ENCODE assay signal across 8 mouse cellular contexts in the genomic region with DNA sequence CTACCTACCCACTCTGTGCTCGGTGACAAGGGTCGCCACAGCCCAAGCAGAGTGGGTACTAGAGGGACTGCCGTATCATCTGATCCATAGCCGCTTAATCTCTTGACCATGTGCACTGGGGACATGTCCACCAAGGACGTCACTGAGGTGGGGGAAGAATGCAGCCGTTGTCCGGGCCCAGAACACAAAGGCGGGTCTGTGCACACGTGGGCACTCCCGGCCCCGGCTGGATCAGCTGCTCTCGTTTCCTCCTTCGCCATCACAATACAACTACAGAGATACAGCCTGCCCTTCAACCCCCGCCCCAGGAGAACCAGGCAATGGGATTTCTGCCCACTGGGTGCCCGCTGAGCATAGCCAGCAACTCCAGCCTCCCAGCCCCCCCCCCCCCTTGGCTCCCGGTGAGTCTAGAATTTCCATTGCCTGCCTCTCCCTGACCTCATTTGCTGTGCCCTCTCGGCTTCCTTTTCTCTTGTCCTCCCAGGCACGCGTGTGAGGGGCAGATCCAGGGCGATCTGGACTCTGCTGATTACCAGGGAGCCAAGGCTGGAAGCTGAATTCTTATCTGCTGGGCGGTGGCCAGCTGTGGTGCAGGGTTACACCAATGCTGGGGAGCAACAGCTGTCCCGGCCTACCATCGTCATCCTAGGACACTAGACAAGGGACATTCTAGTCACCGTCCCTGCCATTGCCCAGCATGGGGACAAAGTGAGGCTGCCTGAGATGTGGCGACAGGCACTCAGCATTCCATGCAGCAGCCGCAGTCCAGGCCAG. TPM values are rescaled to one million over a fixed set of nuclear protein-coding genes. Genes with fewer than 3 reads are reported as not detected.
DNase-seq lines count a peak whose midpoint lies in the region; ATAC-seq and TF ChIP-seq lines count a peak whose summit lies in the region.

No protein-coding gene starts in this region.

- peak; percentile 66; the same call in 1 of the 2 replicates for ATAC-seq in embryonic facial prominence, embryonic 11.5 days (replicated peaks; ENCODE audit: insufficient number of reproducible peaks, low FRiP score, low TSS enrichment, low read depth)
- peak; percentile 78 for ATAC-seq in heart, embryonic 15.5 days (replicated peaks; ENCODE audit: insufficient number of reproducible peaks, insufficient read depth, low FRiP score, low read depth)
- peak; percentile 82 for ATAC-seq in lung, postnatal 0 days

- no peak overlapping the region for H3K27ac ChIP-seq in embryonic facial prominence, embryonic 11.5 days (replicated peaks; ENCODE audit: low read depth, low read length)
- H3K27ac ChIP-seq in heart, embryonic 15.5 days, result peak overlapping the region; percentile 79
- H3K27ac ChIP-seq in lung, postnatal 0 days (ENCODE audit: low read length), result peak overlapping the region; percentile 38; the same call in 1 of the 2 replicates
- H3K27ac ChIP-seq in spleen, adult 2 months (ENCODE audit: insufficient read depth, low read length), result peak overlapping the region; percentile 77; the same call in 1 of the 2 replicates

- TF ChIP-seq POLR2A in spleen, adult 2 months (IDR thresholded peaks at IDR 0.05; ENCODE audit: low read depth, low read length), result no peak

- no peak overlapping the region for H3K4me3 ChIP-seq in embryonic facial prominence, embryonic 11.5 days (ENCODE audit: low read depth, low read length)
- no peak overlapping the region for H3K4me3 ChIP-seq in heart, embryonic 15.5 days
- H3K4me3 ChIP-seq in lung, postnatal 0 days (ENCODE audit: low read depth, low read length), result no peak overlapping the region
- no peak overlapping the region for H3K4me3 ChIP-seq in spleen, adult 2 months (ENCODE audit: extremely low read depth, insufficient read depth, insufficient read length)

- DNase-seq in left cerebral cortex, adult 11 months (ENCODE audit: low spot score), result peak; percentile 66
- no peak for DNase-seq in left cerebral cortex, postnatal 36 days (ENCODE audit: low spot score in 2 of 2)
- DNase-seq in embryonic facial prominence, embryonic 11.5 days (ENCODE audit: low spot score), result no peak
- peak; percentile 19 to 71 for DNase-seq in layer of hippocampus, adult 18-20 months (ENCODE audit: low spot score in 2 of 2)
- peak; percentile 57 for DNase-seq in lung, postnatal 0 days (ENCODE audit: low spot score)
- DNase-seq in spleen, adult 2 months (ENCODE audit: low read depth in 1 of 2, low spot score in 2 of 2), result no peak
- no peak for DNase-seq in thymus, postnatal 14 days

- H3K4me1 ChIP-seq in embryonic facial prominence, embryonic 11.5 days (ENCODE audit: control insufficient read depth, insufficient read depth, low read length), result no peaks in the 10 kb centered on the region
- peaks cover 31% of the 10 kb centered on the region for H3K4me1 ChIP-seq in heart, embryonic 15.5 days (replicated peaks)
- H3K4me1 ChIP-seq in lung, postnatal 0 days (ENCODE audit: insufficient read depth, low read depth, low read length), result no peaks in the 10 kb centered on the region
- H3K4me1 ChIP-seq in spleen, adult 2 months (ENCODE audit: control insufficient read depth, insufficient read depth, insufficient read length), result no peaks in the 10 kb centered on the region

- H3K27me3 ChIP-seq in embryonic facial prominence, embryonic 11.5 days (ENCODE audit: control insufficient read depth, insufficient read depth, low read length), result no peaks in the 10 kb centered on the region
- H3K27me3 ChIP-seq in heart, embryonic 15.5 days, result no peaks in the 10 kb centered on the region
- H3K27me3 ChIP-seq in lung, postnatal 0 days (replicated peaks; ENCODE audit: insufficient read depth, low read length), result no peaks in the 10 kb centered on the region
- H3K27me3 ChIP-seq in spleen, adult 2 months (ENCODE audit: control insufficient read depth, insufficient read depth, low read length), result no peaks in the 10 kb centered on the region

- TF ChIP-seq CTCF in lung, postnatal 0 days (IDR thresholded peaks at IDR 0.05), result no peak
- TF ChIP-seq CTCF in spleen, adult 2 months (IDR thresholded peaks at IDR 0.05; ENCODE audit: extremely low read depth, insufficient read depth, insufficient read length, insufficient replicate concordance), result no peak

- intact Hi-C loops in left cerebral cortex, postnatal 36 days (cut with DNase I), result no loop called here

- H3K36me3 ChIP-seq in embryonic facial prominence, embryonic 11.5 days (replicated peaks; ENCODE audit: control insufficient read depth, insufficient read depth, low read depth, low read length), result no peaks in the 10 kb centered on the region
- no peaks in the 10 kb centered on the region for H3K36me3 ChIP-seq in heart, embryonic 15.5 days
- H3K36me3 ChIP-seq in lung, postnatal 0 days (ENCODE audit: insufficient read depth, low read length), result no peaks in the 10 kb centered on the region
- H3K36me3 ChIP-seq in spleen, adult 2 months (ENCODE audit: control insufficient read depth, insufficient read depth, low read length), result no peaks in the 10 kb centered on the region

- WGBS in embryonic facial prominence, embryonic 11.5 days, result 44% methylated on average over 26 of the region's 26 CpGs
- WGBS in heart, embryonic 15.5 days, result 21% methylated on average over 26 of the region's 26 CpGs
- 38% methylated on average over 24 of the region's 26 CpGs for WGBS in lung, postnatal 0 days
- 86% methylated on average over 26 of the region's 26 CpGs for WGBS in spleen, adult 2 months

- TF ChIP-seq EP300 in lung, postnatal 0 days (IDR thresholded peaks at IDR 0.05), result no peak

- H3K9ac ChIP-seq in embryonic facial prominence, embryonic 11.5 days (replicated peaks; ENCODE audit: low read length), result peak overlapping the region; percentile 22; the same call in 1 of the 2 replicates
- H3K9ac ChIP-seq in heart, embryonic 15.5 days, result peak overlapping the region; percentile 11; the same call in 1 of the 2 replicates
- H3K9ac ChIP-seq in lung, postnatal 0 days (replicated peaks; ENCODE audit: low read depth), result no peak overlapping the region

- no peaks in the 10 kb centered on the region for H3K9me3 ChIP-seq in embryonic facial prominence, embryonic 11.5 days (replicated peaks; ENCODE audit: control insufficient read depth, low read length)
- no peaks in the 10 kb centered on the region for H3K9me3 ChIP-seq in heart, embryonic 15.5 days (replicated peaks)
- H3K9me3 ChIP-seq in lung, postnatal 0 days (ENCODE audit: low read length), result no peaks in the 10 kb centered on the region

- peak overlapping the region; percentile 5; the same call in 1 of the 2 replicates for H3K4me2 ChIP-seq in embryonic facial prominence, embryonic 11.5 days (ENCODE audit: low read depth, low read length)
- H3K4me2 ChIP-seq in heart, embryonic 15.5 days, result peak overlapping the region; percentile 51
- H3K4me2 ChIP-seq in lung, postnatal 0 days (replicated peaks; ENCODE audit: low read depth, low read length), result 0 out of 2 replicates have a peak overlapping the region, but pooled peaks have one; percentile 19

RNA-seq across cellular contexts. Expression of gene Atp1a1, which starts 52.8 kb away (rescaled TPM):
- 1,000 to 10,000 TPM; 1,016 to 1,239 TPM for total RNA-seq in left cerebral cortex, postnatal 36 days (2021)
- polyA plus RNA-seq in embryonic facial prominence, embryonic 11.5 days (2014; fragmentation: Nextera tagmentation; extraction: Ambion mirVana), result 87.9 and 89.5 TPM in 2 replicates
- 270 and 271 TPM in 2 replicates for polyA plus RNA-seq in heart, embryonic 15.5 days (2015; fragmentation: Nextera tagmentation; extraction: Ambion mirVana)
- 100 to 1,000 TPM; 518 to 527 TPM for total RNA-seq in layer of hippocampus, adult 18-20 months (2021)
- 123 and 136 TPM in 2 replicates for polyA plus RNA-seq in lung, postnatal 0 days (2015; fragmentation: Nextera tagmentation; extraction: Ambion mirVana)
- polyA plus RNA-seq in spleen, adult 2 months (2012; rRNA removed), result 91.4 and 103 TPM in 2 replicates

Comparison
In these comparisons a context has a peak if more than half of its experiments do, and no peak if none do; other contexts are left out.
1. DNase-seq: peak in left cerebral cortex, adult 11 months (single experiment), layer of hippocampus, adult 18-20 months (2 of 2) and lung, postnatal 0 days (single experiment); none in left cerebral cortex, postnatal 36 days (0 of 2), embryonic facial prominence, embryonic 11.5 days (single experiment), spleen, adult 2 months (0 of 2) and thymus, postnatal 14 days (single experiment).
2. Peak in every context shown above with its lines, with median percentiles within 50 percentile points of each other: ATAC-seq and H3K4me2 ChIP-seq.